Mouse (Mus musculus) intestine, postnatal 0 days (tissue): ENCODE measurements around the gene Hic1. TPM values are rescaled to one million over a fixed set of nuclear protein-coding genes. Genes with fewer than 3 reads are reported as not detected.
A peak's percentile ranks its signal among the peaks of the same experiment; 100 is the strongest.

Source experiments
- ATAC-seq: fragments of 200-750 bp; cut with Nextera tagmentation; 2 replicates; pipeline ENCODE4 v1.8.0; 2017; ENCODE audit warnings: mild to moderate bottlenecking, moderate TSS enrichment, moderate library complexity
- H3K27ac ChIP-seq: fragments of 300-500 bp; sonication (generic); 2 replicates; pipeline ENCODE4 v1.5.1; 2014; ENCODE audit warnings: mild to moderate bottlenecking, low read depth, low read length, moderate library complexity
- H3K27me3 ChIP-seq: fragments of 300-500 bp; sonication (generic); replicated peaks from 2 replicates; pipeline ENCODE4 v1.6.1; 2014; ENCODE audit warnings: low read length, mixed read lengths; ENCODE audit not compliant: control insufficient read depth, insufficient read depth
- H3K36me3 ChIP-seq: fragments of 300-500 bp; sonication (generic); 2 replicates; pipeline ENCODE4 v1.6.1; 2014; ENCODE audit warnings: mild to moderate bottlenecking, moderate library complexity; ENCODE audit not compliant: control insufficient read depth, insufficient read depth
- H3K4me1 ChIP-seq: fragments of 300-500 bp; sonication (generic); replicated peaks from 2 replicates; pipeline ENCODE4 v1.6.1; 2014; ENCODE audit warnings: antibody characterized with exemption, low read length, mixed read lengths; ENCODE audit not compliant: control insufficient read depth, insufficient read depth
- H3K4me2 ChIP-seq: fragments of 300-500 bp; sonication (generic); replicated peaks from 2 replicates; pipeline ENCODE4 v1.6.1; 2014; ENCODE audit warnings: low read depth, mild to moderate bottlenecking, moderate library complexity
- H3K4me3 ChIP-seq: fragments of 300-500 bp; sonication (generic); 2 replicates; pipeline ENCODE4 v1.5.1; 2014; ENCODE audit warnings: low read depth, low read length
- H3K9ac ChIP-seq: fragments of 300-500 bp; sonication (generic); 2 replicates; pipeline ENCODE4 v1.6.1; 2014; ENCODE audit warnings: mild to moderate bottlenecking, low read depth, low read length
- H3K9me3 ChIP-seq: fragments of 300-500 bp; sonication (generic); 2 replicates; pipeline ENCODE4 v1.6.1; 2016; ENCODE audit warnings: mixed run types; ENCODE audit not compliant: control insufficient read depth
- CTCF ChIP-seq: sonication (generic); IDR thresholded peaks from 2 replicates; pipeline ENCODE4 v1.5.1; 2016; ENCODE audit warnings: low read depth, mild to moderate bottlenecking, control low read depth, antibody characterized with exemption, moderate library complexity
- WGBS: fragments of 180-500 bp; shearing (Covaris S2); extraction: QIAGEN DNeasy Blood & Tissue Kit; methylation state at CpG from one replicate; pipeline ENCODE4 v1.1.7; 2014; 5-methylcytosine and 5-hydroxymethylcytosine counted together
- polyA plus RNA-seq: library from polyadenylated mRNA; unstranded; fragments of >200 nt; fragmentation: Nextera tagmentation; extraction: Ambion mirVana; gene quantifications from 2 replicates; pipeline ENCODE4 v1.2.1, GENCODE M21; 2015

The Hic1 gene
- polyA plus RNA-seq, 1 experiment from 2014 or later: 8.8 TPM

- no peak overlapping the region for H3K4me3 ChIP-seq
- 47% methylated on average over 5 of the region's 5 CpGs for WGBS
Measured at GRCm38 (mm10) chr11:75156416-75156815, 12.9 kb downstream of the Hic1 start.

DNA sequence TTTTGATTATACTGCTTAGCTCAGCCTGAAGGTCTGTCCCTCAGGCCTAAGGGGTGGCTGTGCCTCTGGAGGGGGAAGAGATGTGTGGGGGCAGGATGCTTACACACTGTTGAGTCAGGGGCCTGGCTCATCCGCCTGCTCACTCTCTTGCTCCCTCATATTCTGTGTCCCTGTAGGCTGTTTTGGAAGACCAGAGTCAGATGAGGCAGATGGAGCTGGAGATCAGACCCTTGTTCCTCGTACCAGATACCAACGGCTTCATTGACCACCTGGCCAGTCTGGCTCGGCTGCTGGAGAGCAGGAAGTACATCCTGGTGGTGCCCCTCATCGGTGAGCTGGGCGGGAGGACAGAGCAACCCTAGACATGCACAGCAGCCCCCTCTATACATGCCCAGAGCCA, 13.3 kb downstream of the Hic1 start:
- Histone ChIP-seq H3K9me3 (no peaks in the 10 kb centered on the region), H3K4me2 (no peak overlapping the region), H3K9ac (no peak overlapping the region), H3K4me1 (no peaks in the 10 kb centered on the region), H3K4me3 (no peak overlapping the region), H3K27ac (no peak overlapping the region; the same call in 1 of the 2 replicates), H3K36me3 (peaks cover 18% of the 10 kb centered on the region; the same call in 1 of the 2 replicates), H3K27me3 (no peaks in the 10 kb centered on the region)
- WGBS: 62% methylated on average over 6 of the region's 6 CpGs
- ATAC-seq: no peak
- no peak for TF ChIP-seq CTCF

More at GRCm38 (mm10) chr11:75156416-75156815, 12.9 kb downstream of the Hic1 start:
- Histone ChIP-seq H3K9me3 (no peaks in the 10 kb centered on the region), H3K36me3 (peaks cover 21% of the 10 kb centered on the region; the same call in 1 of the 2 replicates), H3K27me3 (no peaks in the 10 kb centered on the region), H3K4me2 (no peak overlapping the region), H3K9ac (no peak overlapping the region), H3K27ac (no peak overlapping the region; the same call in 1 of the 2 replicates), H3K4me1 (no peaks in the 10 kb centered on the region)
- TF ChIP-seq CTCF: no peak
- no peak for ATAC-seq

GRCm38 (mm10) chr11:75154053-75154585, 15.2 kb downstream of the Hic1 start:
- peak; percentile 46 for TF ChIP-seq CTCF
- H3K4me3 ChIP-seq: no peak overlapping the region
- H3K4me1 ChIP-seq: no peaks in the 10 kb centered on the region
- no peaks in the 10 kb centered on the region for H3K9me3 ChIP-seq
- peaks cover 16% of the 10 kb centered on the region for H3K36me3 ChIP-seq
- H3K9ac ChIP-seq: no peak overlapping the region
- no peak overlapping the region for H3K27ac ChIP-seq
- H3K4me2 ChIP-seq: no peak overlapping the region
- WGBS: 72% methylated on average over 6 of the region's 6 CpGs
- no peak for ATAC-seq
- H3K27me3 ChIP-seq: no peaks in the 10 kb centered on the region

DNA sequence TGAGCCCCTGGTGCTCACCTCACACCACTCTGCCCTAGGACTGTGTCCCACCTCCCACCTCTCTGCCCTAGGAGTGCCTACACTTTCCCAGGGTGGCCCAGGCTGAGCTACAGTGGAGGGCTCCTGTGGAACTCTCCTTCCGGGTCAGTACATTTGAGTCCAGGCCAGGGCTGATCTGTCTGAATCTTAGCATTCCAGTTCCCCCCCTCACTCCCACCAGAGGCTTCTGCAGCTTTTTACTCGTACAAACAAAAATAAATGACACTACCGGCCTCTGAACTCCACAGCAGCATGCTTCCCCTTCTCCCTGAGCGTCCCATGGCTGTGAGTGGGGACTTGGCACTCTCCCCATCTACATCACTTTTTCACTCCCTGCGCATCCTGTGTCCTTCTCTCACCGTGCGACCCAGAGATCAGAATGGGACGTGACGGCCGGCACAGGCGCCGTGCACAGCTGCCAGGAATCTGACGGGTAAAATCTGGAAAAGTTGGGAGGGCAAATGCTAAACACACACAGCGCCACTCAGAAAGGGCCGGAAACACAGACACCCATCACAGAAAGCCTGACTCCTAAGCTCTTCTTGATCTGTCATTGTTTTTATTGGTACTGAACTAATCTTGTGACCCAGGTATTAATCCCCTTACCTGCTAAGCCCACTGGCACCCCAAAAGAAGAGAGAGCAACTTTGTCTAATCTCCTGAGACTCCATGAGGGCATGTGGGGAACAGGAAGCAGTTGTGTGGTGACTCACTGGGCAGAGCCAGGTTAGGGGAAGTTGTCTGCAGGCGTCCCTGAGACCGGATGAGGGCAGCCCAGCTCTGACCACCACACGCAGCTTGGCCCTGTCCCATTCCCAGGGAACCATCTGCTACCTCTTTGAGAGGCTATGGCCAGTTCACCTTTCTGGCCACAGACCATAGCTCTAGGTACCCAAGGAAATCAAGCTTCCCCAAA, 16.4 kb downstream of the Hic1 start:
- Histone ChIP-seq H3K36me3 (peaks cover 14% of the 10 kb centered on the region), H3K9me3 (no peaks in the 10 kb centered on the region), H3K27me3 (no peaks in the 10 kb centered on the region), H3K4me2 (no peak overlapping the region), H3K4me1 (peaks cover 1% of the 10 kb centered on the region; the same call in 1 of the 2 replicates), H3K4me3 (no peak overlapping the region), H3K9ac (0 out of 2 replicates have a peak overlapping the region, but pooled peaks have one; percentile 11), H3K27ac (peak overlapping the region; percentile 46)
- TF ChIP-seq CTCF: no peak
- ATAC-seq: no peak
- 64% methylated on average over 18 of the region's 18 CpGs for WGBS

DNA sequence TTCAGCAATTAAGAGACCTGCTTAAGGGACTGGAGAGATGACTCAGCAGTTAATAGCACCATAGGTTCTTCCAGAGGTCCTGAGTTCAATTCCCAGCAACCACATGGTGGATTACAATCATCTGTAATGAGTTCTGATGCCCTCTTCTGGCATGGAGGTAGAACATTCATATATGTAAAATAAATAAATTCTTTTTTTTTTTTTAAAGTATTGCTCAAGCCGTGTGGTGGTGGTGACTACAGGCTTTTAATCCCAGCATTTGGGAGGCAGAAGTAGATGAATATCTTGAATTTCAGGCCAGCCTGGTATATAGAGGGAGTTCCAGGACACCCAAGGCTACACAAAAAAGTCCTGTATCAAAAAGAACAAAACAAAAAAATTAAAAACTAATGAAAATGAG, 19.0 kb downstream of the Hic1 start:
- peaks cover 13% of the 10 kb centered on the region for H3K4me1 ChIP-seq
- no peak for TF ChIP-seq CTCF
- no peak overlapping the region for H3K4me2 ChIP-seq
- H3K27me3 ChIP-seq: no peaks in the 10 kb centered on the region
- no peaks in the 10 kb centered on the region for H3K9me3 ChIP-seq
- 70% methylated on average over 1 of the region's 1 CpGs for WGBS
- H3K9ac ChIP-seq: no peak overlapping the region
- H3K27ac ChIP-seq: no peak overlapping the region
- H3K4me3 ChIP-seq: no peak overlapping the region
- no peak for ATAC-seq
- peaks cover 13% of the 10 kb centered on the region for H3K36me3 ChIP-seq

GRCm38 (mm10) chr11:75148332-75149035, 20.8 kb downstream of the Hic1 start:
- peak overlapping the region; percentile 74 for H3K27ac ChIP-seq
- no peak overlapping the region for H3K4me3 ChIP-seq
- no peaks in the 10 kb centered on the region for H3K27me3 ChIP-seq
- ATAC-seq: no peak
- H3K36me3 ChIP-seq: peaks cover 27% of the 10 kb centered on the region
- no peak overlapping the region for H3K9ac ChIP-seq
- no peak for TF ChIP-seq CTCF
- no peaks in the 10 kb centered on the region for H3K9me3 ChIP-seq
- 75% methylated on average over 11 of the region's 11 CpGs for WGBS
- H3K4me2 ChIP-seq: no peak overlapping the region
- H3K4me1 ChIP-seq: peaks cover 13% of the 10 kb centered on the region
